Mouse (Mus musculus): ENCODE results near the gene Polr2j.

DNA sequence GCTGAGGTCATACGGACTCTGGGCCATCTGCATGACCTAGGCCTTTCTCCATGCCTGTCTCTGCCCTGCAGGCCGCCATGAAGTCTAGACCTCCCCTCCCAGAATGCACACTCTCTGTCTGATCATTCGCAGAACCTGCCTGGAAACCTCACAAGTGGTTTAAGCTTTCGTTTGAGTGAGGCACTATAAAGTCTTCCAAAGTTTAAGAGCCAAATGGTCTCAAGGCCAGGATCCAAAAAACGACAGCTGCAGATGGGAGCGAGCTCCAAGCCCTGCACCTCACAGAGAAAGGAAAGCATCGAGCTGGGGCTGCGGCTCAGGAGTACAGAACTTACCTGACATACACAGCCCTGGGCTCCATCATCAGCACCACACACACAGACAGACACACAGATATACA is 35.9 kb downstream of the Polr2j start:
- TF ChIP-seq POLR2A (IDR thresholded peaks at IDR 0.05; ENCODE audit: control insufficient read depth, extremely low read depth, insufficient read depth, low read length, poor library complexity) (no peak), CTCF (IDR thresholded peaks at IDR 0.05; ENCODE audit: borderline replicate concordance, control insufficient read depth, extremely low read depth, insufficient read depth, low read length, poor library complexity) (no peak)
